Mouse (Mus musculus) bone marrow macrophage, adult 2 months (primary cell): ENCODE measurements around the gene Tmub2.
A peak's percentile ranks its signal among the peaks of the same experiment; 100 is the strongest.

Experiments
- CTCF ChIP-seq: IDR thresholded peaks from 2 replicates; pipeline ENCODE4 v1.5.1; 2012; ENCODE audit warnings: low read depth, mild to moderate bottlenecking, low read length, moderate library complexity
- POLR2A ChIP-seq: IDR thresholded peaks from 2 replicates; pipeline ENCODE4 v1.6.1; 2012; ENCODE audit warnings: mild to moderate bottlenecking, low read depth, low read length, borderline replicate concordance

- TF ChIP-seq POLR2A (no peak), CTCF (peak; percentile 36; the same call in 1 of the 2 replicates)
Measured at GRCm38 (mm10) chr11:102246871-102247270, 37.9 kb upstream of the Tmub2 start.
